Mouse (Mus musculus): Measurements from ENCODE around the gene Oosp1. TPM values are rescaled to one million over a fixed set of nuclear protein-coding genes. Genes with fewer than 3 reads are reported as not detected.

The Oosp1 gene
- polyA plus RNA-seq, 1 experiment from 2014 or later, result not detected

DNA sequence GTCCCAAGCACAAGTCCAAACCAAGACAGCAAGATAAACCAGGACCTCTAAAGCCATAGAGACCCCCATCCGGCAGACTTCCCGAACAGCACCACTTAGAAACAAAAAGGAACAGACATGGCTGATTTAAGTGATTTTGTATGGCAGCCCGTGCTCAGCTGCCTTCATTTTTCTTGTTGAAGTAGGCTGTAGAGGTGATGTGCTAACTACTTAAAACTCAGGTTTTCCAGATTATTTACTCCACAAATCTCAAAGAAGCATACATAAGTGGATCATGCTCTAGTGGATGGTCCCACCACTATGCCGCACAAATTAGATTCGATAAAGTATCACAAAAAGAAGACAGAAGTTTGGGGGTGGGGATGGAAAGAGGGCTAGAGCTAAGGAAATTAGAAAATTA lies 30.5 kb downstream of the Oosp1 start, which contains the start of gene Oosp2:
TSS of gene Oosp2 (minus strand) at position 101 of the 400 bp plus-strand sequence.
- Histone ChIP-seq H3K27ac (no peak within 1 kb of the TSS), H3K9me3 (replicated peaks) (no peaks in the 10 kb centered on the region), H3K27me3 (no peaks in the 10 kb centered on the region), H3K36me3 (ENCODE audit: poor library complexity, severe bottlenecking) (no peaks in the 10 kb centered on the region), H3K9ac (no peak within 1 kb of the TSS), H3K4me2 (no peak within 1 kb of the TSS), H3K4me1 (no peaks in the 10 kb centered on the region), H3K4me3 (no peak within 1 kb of the TSS)
- WGBS, result 92% methylated on average over 5 of the region's 5 CpGs
- no peak for ATAC-seq

GRCm38 (mm10) chr19:11659142-11659541 lies 31.8 kb downstream of the Oosp1 start:
- Histone ChIP-seq H3K36me3 (ENCODE audit: poor library complexity, severe bottlenecking) (no peaks in the 10 kb centered on the region), H3K9me3 (replicated peaks) (no peaks in the 10 kb centered on the region), H3K4me3 (no peak overlapping the region), H3K9ac (no peak overlapping the region), H3K4me1 (no peaks in the 10 kb centered on the region), H3K27ac (no peak overlapping the region), H3K4me2 (no peak overlapping the region), H3K27me3 (no peaks in the 10 kb centered on the region)
- 75% methylated on average over 2 of the region's 2 CpGs for whole genome bisulfite sequencing
- ATAC-seq, result no peak

DNA sequence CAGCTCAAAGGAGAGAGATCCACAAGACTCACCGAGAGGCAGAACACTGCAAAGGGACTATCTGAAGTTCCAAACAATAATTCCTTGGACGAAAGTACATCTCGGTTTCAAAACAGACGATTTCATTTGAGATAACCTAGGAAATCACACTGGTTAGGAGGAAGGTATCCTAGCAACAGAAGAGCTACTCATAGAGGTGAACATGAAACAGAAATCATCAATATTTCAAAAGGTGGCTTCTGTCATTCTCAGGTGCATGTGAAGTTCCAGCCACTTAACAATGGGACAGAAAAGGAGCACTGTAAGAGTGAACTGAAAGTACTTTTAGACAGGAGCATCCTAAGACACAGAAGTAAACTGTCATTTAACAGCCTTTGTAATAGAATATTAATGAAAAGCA lies 41.4 kb downstream of the Oosp1 start:
- H3K27ac ChIP-seq, result no peak overlapping the region
- no peak overlapping the region for H3K4me3 ChIP-seq
- no peaks in the 10 kb centered on the region for H3K36me3 ChIP-seq (ENCODE audit: poor library complexity, severe bottlenecking)
- no peak for ATAC-seq
- no peak overlapping the region for H3K9ac ChIP-seq
- no peaks in the 10 kb centered on the region for H3K4me1 ChIP-seq
- WGBS, result 86% methylated on average over 4 of the region's 4 CpGs
- H3K9me3 ChIP-seq (replicated peaks), result no peaks in the 10 kb centered on the region
- no peak overlapping the region for H3K4me2 ChIP-seq
- no peaks in the 10 kb centered on the region for H3K27me3 ChIP-seq

- Histone ChIP-seq H3K9ac (no peak overlapping the region), H3K4me1 (no peaks in the 10 kb centered on the region), H3K27me3 (no peaks in the 10 kb centered on the region), H3K9me3 (replicated peaks) (no peaks in the 10 kb centered on the region), H3K4me2 (no peak overlapping the region), H3K4me3 (no peak overlapping the region), H3K27ac (no peak overlapping the region), H3K36me3 (ENCODE audit: poor library complexity, severe bottlenecking) (no peaks in the 10 kb centered on the region)
- 77% methylated on average over 3 of the region's 3 CpGs for WGBS
- no peak for ATAC-seq
Observed at GRCm38 (mm10) chr19:11646166-11646565, 44.8 kb downstream of the Oosp1 start.

GRCm38 (mm10) chr19:11640732-11641131 lies 50.2 kb downstream of the Oosp1 start, which contains the start of gene Ms4a3:
Gene Ms4a3, minus strand, starts transcription at chr19:11640851.
- Histone ChIP-seq H3K9ac (no peak within 1 kb of the TSS), H3K4me3 (no peak within 1 kb of the TSS), H3K4me2 (no peak within 1 kb of the TSS), H3K27ac (no peak within 1 kb of the TSS), H3K36me3 (ENCODE audit: poor library complexity, severe bottlenecking) (no peaks in the 10 kb centered on the region), H3K4me1 (no peaks in the 10 kb centered on the region), H3K27me3 (no peaks in the 10 kb centered on the region), H3K9me3 (replicated peaks) (no peaks in the 10 kb centered on the region)
- 71% methylated on average over 1 of the region's 1 CpGs for WGBS
- no peak for ATAC-seq

GRCm38 (mm10) chr19:11639038-11639437 lies 51.9 kb downstream of the Oosp1 start:
- H3K4me2 ChIP-seq, result no peak overlapping the region

DNA sequence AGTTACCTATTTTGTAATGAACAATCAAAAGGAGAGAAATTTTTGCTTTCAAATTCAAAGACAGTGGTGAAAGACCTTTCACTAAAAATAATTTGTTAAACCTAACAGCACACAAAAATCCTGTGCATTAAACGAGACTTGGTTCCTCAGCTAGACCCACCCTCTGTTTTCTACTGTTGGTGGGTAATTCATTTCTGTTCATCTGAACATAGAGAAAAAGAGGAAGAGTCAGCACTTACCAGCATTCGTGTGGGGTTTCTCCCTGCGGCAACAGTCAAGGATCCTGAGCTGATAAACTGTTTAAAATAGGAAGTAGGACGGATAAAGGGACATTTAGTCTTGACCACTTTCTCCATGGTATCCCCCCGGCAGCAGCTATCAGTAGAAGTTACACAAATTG lies 55.4 kb downstream of the Oosp1 start:
- H3K4me1 ChIP-seq, result no peaks in the 10 kb centered on the region
- 85% methylated on average over 5 of the region's 5 CpGs for WGBS

More at GRCm38 (mm10) chr19:11639038-11639437, 51.9 kb downstream of the Oosp1 start:
- Histone ChIP-seq H3K27ac (no peak overlapping the region), H3K4me1 (no peaks in the 10 kb centered on the region), H3K4me3 (no peak overlapping the region), H3K36me3 (ENCODE audit: poor library complexity, severe bottlenecking) (no peaks in the 10 kb centered on the region), H3K9ac (no peak overlapping the region), H3K27me3 (no peaks in the 10 kb centered on the region), H3K9me3 (replicated peaks) (no peaks in the 10 kb centered on the region)
- ATAC-seq, result no peak
- 84% methylated on average over 4 of the region's 4 CpGs for WGBS

GRCm38 (mm10) chr19:11634330-11634729 lies 56.6 kb downstream of the Oosp1 start:
- Histone ChIP-seq H3K4me2 (no peak overlapping the region), H3K4me1 (no peaks in the 10 kb centered on the region), H3K36me3 (ENCODE audit: poor library complexity, severe bottlenecking) (no peaks in the 10 kb centered on the region), H3K27me3 (no peaks in the 10 kb centered on the region), H3K4me3 (no peak overlapping the region), H3K9me3 (replicated peaks) (no peaks in the 10 kb centered on the region), H3K9ac (no peak overlapping the region), H3K27ac (no peak overlapping the region)
- no peak for ATAC-seq
- WGBS, result 83% methylated on average over 2 of the region's 2 CpGs

More for the DNA sequence above, 55.4 kb downstream of the Oosp1 start:
- Histone ChIP-seq H3K4me3 (no peak overlapping the region), H3K9ac (no peak overlapping the region), H3K27ac (no peak overlapping the region), H3K36me3 (ENCODE audit: poor library complexity, severe bottlenecking) (no peaks in the 10 kb centered on the region), H3K27me3 (no peaks in the 10 kb centered on the region), H3K9me3 (replicated peaks) (no peaks in the 10 kb centered on the region), H3K4me2 (no peak overlapping the region)
- no peak for ATAC-seq

- WGBS, result 85% methylated on average over 1 of the region's 1 CpGs
- no peak overlapping the region for H3K4me2 ChIP-seq
- no peaks in the 10 kb centered on the region for H3K36me3 ChIP-seq (ENCODE audit: poor library complexity, severe bottlenecking)
- no peak overlapping the region for H3K9ac ChIP-seq
- no peaks in the 10 kb centered on the region for H3K27me3 ChIP-seq
- no peaks in the 10 kb centered on the region for H3K4me1 ChIP-seq
- H3K9me3 ChIP-seq (replicated peaks), result no peaks in the 10 kb centered on the region
- H3K27ac ChIP-seq, result no peak overlapping the region
- H3K4me3 ChIP-seq, result no peak overlapping the region
- no peak for ATAC-seq
Observed at GRCm38 (mm10) chr19:11633732-11634131, 57.2 kb downstream of the Oosp1 start.

DNA sequence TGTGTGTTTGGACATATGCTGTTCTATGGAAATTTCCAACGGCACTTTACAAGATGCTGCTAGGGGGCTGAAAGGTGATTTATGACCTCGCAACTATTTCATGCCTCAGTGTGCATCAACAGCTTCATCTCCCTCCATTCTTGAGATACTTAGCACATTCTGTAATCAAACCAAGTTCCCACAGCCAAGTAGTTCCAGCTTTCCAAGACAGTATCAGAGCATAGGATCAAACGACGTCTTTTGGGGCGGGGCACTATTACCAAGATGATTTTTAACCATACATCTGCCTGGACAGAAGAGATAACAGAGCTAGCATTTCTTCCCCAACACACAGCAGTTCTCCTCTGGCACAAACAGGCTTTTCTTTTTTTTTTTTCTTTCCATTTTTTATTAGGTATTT lies 65.7 kb downstream of the Oosp1 start:
- Histone ChIP-seq H3K4me2 (no peak overlapping the region), H3K4me1 (no peaks in the 10 kb centered on the region), H3K9me3 (replicated peaks) (no peaks in the 10 kb centered on the region), H3K27ac (no peak overlapping the region), H3K27me3 (no peaks in the 10 kb centered on the region), H3K4me3 (no peak overlapping the region), H3K36me3 (ENCODE audit: poor library complexity, severe bottlenecking) (no peaks in the 10 kb centered on the region), H3K9ac (no peak overlapping the region)
- ATAC-seq, result no peak
- 81% methylated on average over 5 of the region's 5 CpGs for WGBS

- H3K36me3 ChIP-seq (ENCODE audit: poor library complexity, severe bottlenecking), result no peaks in the 10 kb centered on the region
- H3K27ac ChIP-seq, result no peak overlapping the region
- no peak overlapping the region for H3K4me2 ChIP-seq
- H3K4me1 ChIP-seq, result no peaks in the 10 kb centered on the region
- H3K27me3 ChIP-seq, result no peaks in the 10 kb centered on the region
- H3K4me3 ChIP-seq, result no peak overlapping the region
- H3K9me3 ChIP-seq (replicated peaks), result no peaks in the 10 kb centered on the region
- H3K9ac ChIP-seq, result no peak overlapping the region
- no peak for ATAC-seq
Observed at GRCm38 (mm10) chr19:11624800-11625199, 66.2 kb downstream of the Oosp1 start.

DNA sequence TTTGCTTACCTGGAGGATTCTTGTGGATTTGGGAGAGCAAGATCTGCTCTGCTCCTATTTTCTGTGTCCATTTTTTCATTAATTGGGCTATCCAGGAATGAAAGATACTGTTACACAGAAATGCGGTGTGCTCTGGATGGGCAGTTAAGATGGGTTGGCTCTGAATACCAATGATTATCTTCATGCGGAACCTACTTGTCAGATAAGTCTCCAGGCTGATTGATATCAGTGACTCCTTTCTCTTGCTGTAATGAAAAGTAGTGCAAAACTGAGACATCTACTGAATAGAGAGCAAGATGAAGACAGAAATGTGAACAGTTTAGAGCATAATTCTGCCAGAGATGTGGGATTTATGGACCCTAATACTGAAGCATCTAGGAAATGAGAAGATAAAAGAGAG lies 67.4 kb downstream of the Oosp1 start, which contains the start of gene Ms4a2:
TSS of gene Ms4a2 (minus strand) at position 169 of the 400 bp plus-strand sequence.
- Histone ChIP-seq H3K27me3 (no peaks in the 10 kb centered on the region), H3K9me3 (replicated peaks) (no peaks in the 10 kb centered on the region), H3K36me3 (ENCODE audit: poor library complexity, severe bottlenecking) (no peaks in the 10 kb centered on the region), H3K4me1 (no peaks in the 10 kb centered on the region), H3K4me2 (no peak within 1 kb of the TSS), H3K27ac (no peak within 1 kb of the TSS), H3K9ac (no peak within 1 kb of the TSS), H3K4me3 (no peak within 1 kb of the TSS)
- WGBS, result 92% methylated on average over 2 of the region's 2 CpGs
- ATAC-seq, result no peak

GRCm38 (mm10) chr19:11617983-11618382 lies 73.0 kb downstream of the Oosp1 start:
- Histone ChIP-seq H3K9me3 (replicated peaks) (no peaks in the 10 kb centered on the region), H3K27ac (no peak overlapping the region), H3K4me1 (no peaks in the 10 kb centered on the region), H3K4me2 (no peak overlapping the region), H3K36me3 (ENCODE audit: poor library complexity, severe bottlenecking) (no peaks in the 10 kb centered on the region), H3K9ac (no peak overlapping the region), H3K4me3 (no peak overlapping the region), H3K27me3 (no peaks in the 10 kb centered on the region)
- no peak for ATAC-seq

Measured in forebrain, embryonic 13.5 days (tissue).